Mouse (Mus musculus): Measurements from ENCODE around the gene Tnfrsf1b. TPM values are rescaled to one million over a fixed set of nuclear protein-coding genes. Genes with fewer than 3 reads are reported as not detected.

Tnfrsf1b gene
- total and polyA plus RNA-seq, 3 experiments: 11.4 to 21.6 (median 14.9) TPM

GRCm38 (mm10) chr4:145224613-145225012 lies 22.1 kb downstream of the Tnfrsf1b start:
- dilution Hi-C loops (cut with MboI; ENCODE audit: extremely low pct_ligation_motif_present, extremely low pct_unique_long_range_greater_than_20kb, low sequenced_read_pairs): no loop called here
- Histone ChIP-seq H3K36me3 (replicated peaks in 1 of 2; ENCODE audit: control insufficient read depth in 1 of 2, insufficient read depth in 1 of 2, low read length in 1 of 2) (peaks cover 32 to 81% of the 10 kb centered on the region in 2 experiments), H3K79me2 (replicated peaks; ENCODE audit: control insufficient read depth, extremely low read depth, insufficient read depth, poor library complexity, severe bottlenecking) (no peaks in the 10 kb centered on the region), H3K9me3 (replicated peaks; ENCODE audit: low read length) (no peaks in the 10 kb centered on the region), H3K4me1 (ENCODE audit: control insufficient read depth in 1 of 2, insufficient read depth in 2 of 2) (peaks cover 22 to 44% of the 10 kb centered on the region in 2 experiments), H3K4me2 (ENCODE audit: insufficient read depth, low read depth, poor library complexity, severe bottlenecking) (no peak overlapping the region), H3K27ac (ENCODE audit: insufficient read depth, low read depth) (no peak overlapping the region), H3K27me3 (replicated peaks) (no peaks in the 10 kb centered on the region), H3K9ac (ENCODE audit: insufficient read depth, low read depth) (no peak overlapping the region), H3K4me3 (replicated peaks in 1 of 3; ENCODE audit: low read depth in 2 of 3, low read length in 2 of 3, poor library complexity in 1 of 3) (no peak overlapping the region)
- in situ Hi-C loops (cut with MboI; ENCODE audit: low pct_ligation_motif_present, low pct_unique_long_range_greater_than_20kb, low sequenced_read_pairs): no loop called here
- DNase-seq (ENCODE audit: extremely low read depth): no peak
- TF ChIP-seq GABPA (IDR thresholded peaks at IDR 0.05; ENCODE audit: insufficient replicate concordance, low read depth, low read length) (no peak), RCOR1 (conservative IDR thresholded peaks at IDR 0.05; ENCODE audit: low read depth, low read length) (no peak), ZKSCAN1 (IDR thresholded peaks at IDR 0.05; ENCODE audit: borderline replicate concordance, low read depth, low read length) (no peak), CHD2 (IDR thresholded peaks at IDR 0.05; ENCODE audit: low read length) (no peak), POLR2A (IDR thresholded peaks at IDR 0.05; ENCODE audit: low read depth, low read length) (no peak), TCF12 (IDR thresholded peaks at IDR 0.05; ENCODE audit: low read depth, low read length) (no peak), MEF2A (IDR thresholded peaks at IDR 0.05; ENCODE audit: borderline replicate concordance, low read depth, low read length) (no peak)

- Histone ChIP-seq H3K36me3 (replicated peaks in 1 of 2; ENCODE audit: control insufficient read depth in 1 of 2, insufficient read depth in 1 of 2, low read length in 1 of 2) (peaks cover 48 to 83% of the 10 kb centered on the region in 2 experiments), H3K27ac (ENCODE audit: insufficient read depth, low read depth) (peak overlapping the region; percentile 8; the same call in 1 of the 2 replicates), H3K4me1 (ENCODE audit: control insufficient read depth in 1 of 2, insufficient read depth in 2 of 2) (peaks cover 22 to 44% of the 10 kb centered on the region in 2 experiments), H3K9ac (ENCODE audit: insufficient read depth, low read depth) (no peak overlapping the region), H3K9me3 (replicated peaks; ENCODE audit: low read length) (no peaks in the 10 kb centered on the region), H3K4me3 (replicated peaks in 1 of 3; ENCODE audit: low read depth in 2 of 3, low read length in 2 of 3, poor library complexity in 1 of 3) (no peak overlapping the region), H3K4me2 (ENCODE audit: insufficient read depth, low read depth, poor library complexity, severe bottlenecking) (no peak overlapping the region), H3K79me2 (replicated peaks; ENCODE audit: control insufficient read depth, extremely low read depth, insufficient read depth, poor library complexity, severe bottlenecking) (no peaks in the 10 kb centered on the region), H3K27me3 (replicated peaks) (no peaks in the 10 kb centered on the region)
- in situ Hi-C loops (cut with MboI; ENCODE audit: low pct_ligation_motif_present, low pct_unique_long_range_greater_than_20kb, low sequenced_read_pairs): no loop called here
- TF ChIP-seq SIN3A (IDR thresholded peaks at IDR 0.05; ENCODE audit: low read length): no peak
- peak; percentile 82 for TF ChIP-seq BHLHE40 (IDR thresholded peaks at IDR 0.05; ENCODE audit: low read depth, low read length)
- TF ChIP-seq ETS1 (conservative IDR thresholded peaks at IDR 0.05; ENCODE audit: low read depth, low read length): peak; percentile 67
- TF ChIP-seq SMC3 (IDR thresholded peaks at IDR 0.05; ENCODE audit: low read depth, low read length): no peak
- no peak for TF ChIP-seq MXI1 (IDR thresholded peaks at IDR 0.05; ENCODE audit: low read depth, low read length)
- DNase-seq (ENCODE audit: extremely low read depth): peak; percentile 48
- dilution Hi-C loops (cut with MboI; ENCODE audit: extremely low pct_ligation_motif_present, extremely low pct_unique_long_range_greater_than_20kb, low sequenced_read_pairs): no loop called here
Measured at GRCm38 (mm10) chr4:145222064-145222463, 24.6 kb downstream of the Tnfrsf1b start.

- TF ChIP-seq ZNF384 (IDR thresholded peaks at IDR 0.05; ENCODE audit: low read depth, low read length) (no peak), MXI1 (IDR thresholded peaks at IDR 0.05; ENCODE audit: low read depth, low read length) (no peak), USF1 (IDR thresholded peaks at IDR 0.05; ENCODE audit: low read depth, low read length) (peak; percentile 30), BHLHE40 (IDR thresholded peaks at IDR 0.05; ENCODE audit: low read depth, low read length) (peak; percentile 48; the same call in 1 of the 2 replicates), MEF2A (IDR thresholded peaks at IDR 0.05; ENCODE audit: borderline replicate concordance, low read depth, low read length) (no peak), ZC3H11A (IDR thresholded peaks at IDR 0.05; ENCODE audit: low read depth, low read length) (no peak), ETS1 (conservative IDR thresholded peaks at IDR 0.05; ENCODE audit: low read depth, low read length) (peak; percentile 39; the same call in 1 of the 2 replicates), PAX5 (IDR thresholded peaks at IDR 0.05; ENCODE audit: low read length) (no peak), USF2 (conservative IDR thresholded peaks at IDR 0.05; ENCODE audit: low read depth, low read length) (0 out of 2 replicates have a peak, but pooled peaks have one; percentile 7)
- Histone ChIP-seq H3K9me3 (replicated peaks; ENCODE audit: low read length) (no peaks in the 10 kb centered on the region), H3K27me3 (replicated peaks) (no peaks in the 10 kb centered on the region), H3K9ac (ENCODE audit: insufficient read depth, low read depth) (no peak overlapping the region), H3K4me1 (ENCODE audit: control insufficient read depth in 1 of 2, insufficient read depth in 2 of 2) (peaks cover 22 to 44% of the 10 kb centered on the region in 2 experiments), H3K27ac (ENCODE audit: insufficient read depth, low read depth) (0 out of 2 replicates have a peak overlapping the region, but pooled peaks have one; percentile 3), H3K79me2 (replicated peaks; ENCODE audit: control insufficient read depth, extremely low read depth, insufficient read depth, poor library complexity, severe bottlenecking) (no peaks in the 10 kb centered on the region), H3K36me3 (replicated peaks in 1 of 2; ENCODE audit: control insufficient read depth in 1 of 2, insufficient read depth in 1 of 2, low read length in 1 of 2) (peaks cover 48 to 90% of the 10 kb centered on the region in 2 experiments), H3K4me2 (ENCODE audit: insufficient read depth, low read depth, poor library complexity, severe bottlenecking) (no peak overlapping the region), H3K4me3 (replicated peaks in 1 of 3; ENCODE audit: low read depth in 2 of 3, low read length in 2 of 3, poor library complexity in 1 of 3) (no peak overlapping the region)
- peak; percentile 75 for DNase-seq (ENCODE audit: extremely low read depth)
- in situ Hi-C loops (cut with MboI; ENCODE audit: low pct_ligation_motif_present, low pct_unique_long_range_greater_than_20kb, low sequenced_read_pairs) (no loop called here), dilution Hi-C loops (cut with MboI; ENCODE audit: extremely low pct_ligation_motif_present, extremely low pct_unique_long_range_greater_than_20kb, low sequenced_read_pairs) (no loop called here)
Measured at GRCm38 (mm10) chr4:145221379-145221778, 25.3 kb downstream of the Tnfrsf1b start.
